Mouse (Mus musculus) liver, embryonic 14.5 days (tissue): ENCODE results near the gene Spa17.

Experiments used
- CTCF ChIP-seq: IDR thresholded peaks from 2 replicates; pipeline ENCODE4 v1.5.1; 2016; ENCODE audit warnings: antibody characterized with exemption, low read depth, control low read depth
- EP300 ChIP-seq: IDR thresholded peaks from 2 replicates; pipeline ENCODE4 v1.6.1; 2016; ENCODE audit warnings: antibody characterized with exemption, low read depth

DNA sequence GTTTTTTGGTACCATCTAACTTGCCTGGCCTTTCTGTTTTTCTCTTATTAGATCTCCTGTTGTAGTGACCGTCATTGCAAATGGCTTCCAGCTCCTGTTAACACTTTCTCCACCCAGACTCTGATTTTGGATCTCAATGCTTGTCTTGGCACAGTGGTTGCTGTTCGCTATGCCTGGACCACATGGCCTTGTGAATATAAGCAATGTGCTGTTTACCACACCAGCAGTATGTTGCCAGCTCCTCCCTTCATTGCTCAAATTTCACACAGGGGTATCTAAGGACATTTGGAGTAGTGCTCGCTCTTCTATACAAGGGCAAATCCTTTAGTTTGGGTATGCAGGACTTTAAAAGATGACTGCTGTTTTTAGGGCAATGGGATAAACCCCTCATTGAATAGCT, 32.7 kb upstream of the Spa17 start:
- TF ChIP-seq CTCF: no peak
- TF ChIP-seq EP300: no peak
